Mouse (Mus musculus): ENCODE results near the gene Cebpb.

DNA sequence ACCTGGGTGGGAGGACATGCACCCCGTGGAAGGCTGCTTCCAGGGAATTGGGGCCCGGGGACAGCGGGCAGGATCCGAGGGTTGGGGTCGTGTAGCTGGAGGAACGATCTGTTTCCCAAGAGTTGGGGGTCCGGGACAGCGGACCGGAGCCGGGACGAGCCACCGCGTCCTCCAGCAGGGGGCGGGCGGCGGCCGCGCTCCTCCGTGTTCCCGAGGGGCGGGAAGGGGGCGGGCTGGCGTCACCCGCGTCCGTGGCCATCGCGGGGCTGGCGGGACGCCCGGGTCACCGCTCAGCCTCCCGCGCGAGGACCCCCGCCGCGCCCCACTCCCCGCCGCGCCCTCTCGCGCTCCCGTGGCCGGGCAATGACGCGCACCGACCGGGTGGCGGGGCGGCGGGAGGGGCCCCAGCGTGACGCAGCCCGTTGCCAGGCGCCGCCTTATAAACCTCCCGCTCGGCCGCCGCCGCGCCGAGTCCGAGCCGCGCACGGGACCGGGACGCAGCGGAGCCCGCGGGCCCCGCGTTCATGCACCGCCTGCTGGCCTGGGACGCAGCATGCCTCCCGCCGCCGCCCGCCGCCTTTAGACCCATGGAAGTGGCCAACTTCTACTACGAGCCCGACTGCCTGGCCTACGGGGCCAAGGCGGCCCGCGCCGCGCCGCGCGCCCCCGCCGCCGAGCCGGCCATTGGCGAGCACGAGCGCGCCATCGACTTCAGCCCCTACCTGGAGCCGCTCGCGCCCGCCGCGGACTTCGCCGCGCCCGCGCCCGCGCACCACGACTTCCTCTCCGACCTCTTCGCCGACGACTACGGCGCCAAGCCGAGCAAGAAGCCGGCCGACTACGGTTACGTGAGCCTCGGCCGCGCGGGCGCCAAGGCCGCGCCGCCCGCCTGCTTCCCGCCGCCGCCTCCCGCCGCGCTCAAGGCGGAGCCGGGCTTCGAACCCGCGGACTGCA lies at the start of gene Cebpb:
- TF ChIP-seq CTCF (IDR thresholded peaks at IDR 0.05; ENCODE audit: borderline replicate concordance, insufficient read depth, low read depth, low read length), result peak; percentile 28; the same call in 1 of the 2 replicates
- TF ChIP-seq POLR2A (IDR thresholded peaks at IDR 0.05; ENCODE audit: borderline replicate concordance, insufficient read depth, low read length), result no peak
